Mouse (Mus musculus): ENCODE measurements around the gene Fam129a. TPM values are rescaled to one million over a fixed set of nuclear protein-coding genes. Genes with fewer than 3 reads are reported as not detected.
A peak's percentile ranks its signal among the peaks of the same experiment; 100 is the strongest.

Gene Fam129a
- polyA plus RNA-seq, 1 experiment from 2014 or later = 1.9 TPM

GRCm38 (mm10) chr1:151560536-151560935, 10.4 kb upstream of the Fam129a start:
- Histone ChIP-seq H3K27me3 (ENCODE audit: control insufficient read depth, insufficient read depth, low read length) (no peaks in the 10 kb centered on the region), H3K27ac (ENCODE audit: low read depth, low read length) (no peak overlapping the region), H3K4me1 (ENCODE audit: control insufficient read depth, insufficient read depth, low read length) (no peaks in the 10 kb centered on the region), H3K4me3 (ENCODE audit: low read depth, low read length) (no peak overlapping the region), H3K36me3 (ENCODE audit: control insufficient read depth, insufficient read depth, low read length) (no peaks in the 10 kb centered on the region), H3K4me2 (ENCODE audit: low read depth) (no peak overlapping the region), H3K9me3 (ENCODE audit: control insufficient read depth, low read length) (no peaks in the 10 kb centered on the region), H3K9ac (ENCODE audit: low read length) (no peak overlapping the region)
- WGBS = 51% methylated on average over 11 of the region's 11 CpGs
- ATAC-seq (ENCODE audit: insufficient read depth, low FRiP score, low TSS enrichment) (no peak), DNase-seq (ENCODE audit: low spot score) (no peak)

GRCm38 (mm10) chr1:151563401-151563800, 7.6 kb upstream of the Fam129a start:
- ATAC-seq (ENCODE audit: insufficient read depth, low FRiP score, low TSS enrichment) (no peak), DNase-seq (ENCODE audit: low spot score) (no peak)
- no peaks in the 10 kb centered on the region for H3K9me3 ChIP-seq (ENCODE audit: control insufficient read depth, low read length)
- H3K27me3 ChIP-seq (ENCODE audit: control insufficient read depth, insufficient read depth, low read length) = no peaks in the 10 kb centered on the region
- H3K9ac ChIP-seq (ENCODE audit: low read length) = no peak overlapping the region
- no peak overlapping the region for H3K4me2 ChIP-seq (ENCODE audit: low read depth)
- no peak overlapping the region for H3K27ac ChIP-seq (ENCODE audit: low read depth, low read length)
- WGBS = 64% methylated on average over 5 of the region's 5 CpGs
- H3K4me1 ChIP-seq (ENCODE audit: control insufficient read depth, insufficient read depth, low read length) = no peaks in the 10 kb centered on the region
- no peak overlapping the region for H3K4me3 ChIP-seq (ENCODE audit: low read depth, low read length)
- H3K36me3 ChIP-seq (ENCODE audit: control insufficient read depth, insufficient read depth, low read length) = no peaks in the 10 kb centered on the region

GRCm38 (mm10) chr1:151563893-151564292, 7.1 kb upstream of the Fam129a start:
- 60% methylated on average over 6 of the region's 6 CpGs for WGBS
- no peak overlapping the region for H3K9ac ChIP-seq (ENCODE audit: low read length)
- ATAC-seq (ENCODE audit: insufficient read depth, low FRiP score, low TSS enrichment) (no peak), DNase-seq (ENCODE audit: low spot score) (no peak)
- H3K27ac ChIP-seq (ENCODE audit: low read depth, low read length) = no peak overlapping the region
- no peaks in the 10 kb centered on the region for H3K4me1 ChIP-seq (ENCODE audit: control insufficient read depth, insufficient read depth, low read length)
- no peaks in the 10 kb centered on the region for H3K9me3 ChIP-seq (ENCODE audit: control insufficient read depth, low read length)
- H3K4me2 ChIP-seq (ENCODE audit: low read depth) = no peak overlapping the region
- H3K4me3 ChIP-seq (ENCODE audit: low read depth, low read length) = no peak overlapping the region
- no peaks in the 10 kb centered on the region for H3K36me3 ChIP-seq (ENCODE audit: control insufficient read depth, insufficient read depth, low read length)
- H3K27me3 ChIP-seq (ENCODE audit: control insufficient read depth, insufficient read depth, low read length) = no peaks in the 10 kb centered on the region

GRCm38 (mm10) chr1:151564377-151564776, 6.6 kb upstream of the Fam129a start:
- no peaks in the 10 kb centered on the region for H3K36me3 ChIP-seq (ENCODE audit: control insufficient read depth, insufficient read depth, low read length)
- WGBS = 17% methylated on average over 12 of the region's 12 CpGs
- peak; percentile 76 for DNase-seq (ENCODE audit: low spot score)
- no peaks in the 10 kb centered on the region for H3K9me3 ChIP-seq (ENCODE audit: control insufficient read depth, low read length)
- peak; percentile 83 for ATAC-seq (ENCODE audit: insufficient read depth, low FRiP score, low TSS enrichment)
- no peaks in the 10 kb centered on the region for H3K27me3 ChIP-seq (ENCODE audit: control insufficient read depth, insufficient read depth, low read length)
- no peak overlapping the region for H3K27ac ChIP-seq (ENCODE audit: low read depth, low read length)
- no peak overlapping the region for H3K4me3 ChIP-seq (ENCODE audit: low read depth, low read length)
- no peaks in the 10 kb centered on the region for H3K4me1 ChIP-seq (ENCODE audit: control insufficient read depth, insufficient read depth, low read length)
- H3K9ac ChIP-seq (ENCODE audit: low read length) = no peak overlapping the region
- no peak overlapping the region for H3K4me2 ChIP-seq (ENCODE audit: low read depth)

- Histone ChIP-seq H3K9me3 (ENCODE audit: control insufficient read depth, low read length) (no peaks in the 10 kb centered on the region), H3K9ac (ENCODE audit: low read length) (no peak overlapping the region), H3K4me2 (ENCODE audit: low read depth) (no peak overlapping the region), H3K27ac (ENCODE audit: low read depth, low read length) (no peak overlapping the region), H3K4me3 (ENCODE audit: low read depth, low read length) (no peak overlapping the region), H3K4me1 (ENCODE audit: control insufficient read depth, insufficient read depth, low read length) (0 out of 2 replicates have a peak, but pooled peaks cover 4% of the 10 kb centered on the region), H3K36me3 (ENCODE audit: control insufficient read depth, insufficient read depth, low read length) (no peaks in the 10 kb centered on the region), H3K27me3 (ENCODE audit: control insufficient read depth, insufficient read depth, low read length) (peaks cover 15% of the 10 kb centered on the region)
- DNase-seq (ENCODE audit: low spot score) (no peak), ATAC-seq (ENCODE audit: insufficient read depth, low FRiP score, low TSS enrichment) (no peak)
- 65% methylated on average over 7 of the region's 7 CpGs for WGBS
Observed at GRCm38 (mm10) chr1:151568682-151569081, 2.3 kb upstream of the Fam129a start.

GRCm38 (mm10) chr1:151571838-151572578, 1.0 kb downstream of the Fam129a start:
- 24% methylated on average over 10 of the region's 10 CpGs for WGBS
- H3K4me2 ChIP-seq (ENCODE audit: low read depth) = peak overlapping the region; percentile 60
- no peaks in the 10 kb centered on the region for H3K9me3 ChIP-seq (ENCODE audit: control insufficient read depth, low read length)
- H3K27ac ChIP-seq (ENCODE audit: low read depth, low read length) = no peak overlapping the region
- 0 out of 2 replicates have a peak, but pooled peaks cover 4% of the 10 kb centered on the region for H3K4me1 ChIP-seq (ENCODE audit: control insufficient read depth, insufficient read depth, low read length)
- DNase-seq (ENCODE audit: low spot score) = no peak
- H3K36me3 ChIP-seq (ENCODE audit: control insufficient read depth, insufficient read depth, low read length) = no peaks in the 10 kb centered on the region
- H3K27me3 ChIP-seq (ENCODE audit: control insufficient read depth, insufficient read depth, low read length) = peaks cover 15% of the 10 kb centered on the region
- no peak overlapping the region; the same call in 1 of the 2 replicates for H3K9ac ChIP-seq (ENCODE audit: low read length)
- peak overlapping the region; percentile 38 for H3K4me3 ChIP-seq (ENCODE audit: low read depth, low read length)
- 0 out of 2 replicates have a peak, but pooled peaks have one; percentile 6 for ATAC-seq (ENCODE audit: insufficient read depth, low FRiP score, low TSS enrichment)

- Histone ChIP-seq H3K4me1 (ENCODE audit: control insufficient read depth, insufficient read depth, low read length) (0 out of 2 replicates have a peak, but pooled peaks cover 4% of the 10 kb centered on the region), H3K4me3 (ENCODE audit: low read depth, low read length) (no peak overlapping the region), H3K36me3 (ENCODE audit: control insufficient read depth, insufficient read depth, low read length) (no peaks in the 10 kb centered on the region), H3K4me2 (ENCODE audit: low read depth) (no peak overlapping the region), H3K27ac (ENCODE audit: low read depth, low read length) (no peak overlapping the region), H3K9me3 (ENCODE audit: control insufficient read depth, low read length) (no peaks in the 10 kb centered on the region), H3K27me3 (ENCODE audit: control insufficient read depth, insufficient read depth, low read length) (peaks cover 15% of the 10 kb centered on the region), H3K9ac (ENCODE audit: low read length) (no peak overlapping the region)
- DNase-seq (ENCODE audit: low spot score) (no peak), ATAC-seq (ENCODE audit: insufficient read depth, low FRiP score, low TSS enrichment) (no peak)
- 83% methylated on average over 7 of the region's 7 CpGs for WGBS
Observed at GRCm38 (mm10) chr1:151572601-151573320, 1.8 kb downstream of the Fam129a start.

GRCm38 (mm10) chr1:151580200-151580982, 9.4 kb downstream of the Fam129a start:
- Histone ChIP-seq H3K27me3 (ENCODE audit: control insufficient read depth, insufficient read depth, low read length) (no peaks in the 10 kb centered on the region), H3K9ac (ENCODE audit: low read length) (no peak overlapping the region), H3K36me3 (ENCODE audit: control insufficient read depth, insufficient read depth, low read length) (no peaks in the 10 kb centered on the region), H3K4me3 (ENCODE audit: low read depth, low read length) (no peak overlapping the region), H3K4me2 (ENCODE audit: low read depth) (no peak overlapping the region), H3K27ac (ENCODE audit: low read depth, low read length) (no peak overlapping the region), H3K4me1 (ENCODE audit: control insufficient read depth, insufficient read depth, low read length) (no peaks in the 10 kb centered on the region), H3K9me3 (ENCODE audit: control insufficient read depth, low read length) (no peaks in the 10 kb centered on the region)
- DNase-seq (ENCODE audit: low spot score) (no peak), ATAC-seq (ENCODE audit: insufficient read depth, low FRiP score, low TSS enrichment) (no peak)
- 85% methylated on average over 8 of the region's 8 CpGs for WGBS

Measured in neural tube, embryonic 11.5 days (tissue).